Mouse (Mus musculus) stomach, postnatal 0 days (tissue): ENCODE results near the gene Serpina3n.

ENCODE experiments used
- CTCF ChIP-seq: IDR thresholded peaks from 2 replicates; pipeline ENCODE4 v1.5.1; 2016; ENCODE audit warnings: antibody characterized with exemption, low read depth, mild to moderate bottlenecking, moderate library complexity
- EP300 ChIP-seq: optimal IDR thresholded peaks from 2 replicates; pipeline ENCODE3; 2016; ENCODE audit warnings: antibody characterized with exemption

DNA sequence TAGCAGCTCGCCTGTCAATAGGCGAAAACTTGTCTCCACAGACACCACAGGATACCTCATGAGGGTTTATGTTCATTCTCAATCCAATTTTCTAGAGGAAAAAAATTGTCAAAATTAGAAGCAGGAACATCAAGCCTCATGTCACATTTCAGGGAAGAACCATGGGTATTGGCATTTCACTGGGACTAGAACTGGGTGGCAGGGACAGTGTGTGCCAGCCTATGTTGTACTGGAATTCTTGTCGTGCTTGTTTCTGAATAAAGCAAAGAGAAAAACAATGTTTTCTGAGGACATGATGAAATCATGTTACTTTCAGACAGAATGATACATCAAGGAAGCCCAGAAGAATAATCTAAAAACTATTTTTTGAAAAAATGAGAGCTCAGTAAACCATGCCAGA is 19.1 kb downstream of the Serpina3n start:
- TF ChIP-seq CTCF = no peak
- no peak for TF ChIP-seq EP300
